Mouse (Mus musculus) CH12.LX (cell line): ENCODE measurements around the gene Esam. TPM values are rescaled to one million over a fixed set of nuclear protein-coding genes. Genes with fewer than 3 reads are reported as not detected.

Source experiments
- DNase-seq: peaks from one replicate; pipeline ENCODE4 v3.0.0-alpha.2; 2013; ENCODE audit errors: extremely low read depth
- H3K27ac ChIP-seq: 2 replicates; pipeline ENCODE4 v1.5.1; 2012; ENCODE audit warnings: low read depth, mild to moderate bottlenecking, control low read depth, moderate library complexity; ENCODE audit not compliant: insufficient read depth
- H3K27me3 ChIP-seq: replicated peaks from 2 replicates; pipeline ENCODE3; 2012; ENCODE audit warnings: inconsistent platforms
- H3K36me3 ChIP-seq, 2 experiments: replicated peaks in 1 of 2; 2 replicates each; pipeline versions ENCODE3 to v1.6.1; 2012; ENCODE audit warnings: inconsistent platforms in 1 of 2, low read length in 1 of 2, mild to moderate bottlenecking in 1 of 2, mixed read lengths in 1 of 2, moderate library complexity in 1 of 2; ENCODE audit not compliant: control insufficient read depth in 1 of 2, insufficient read depth in 1 of 2
- H3K4me1 ChIP-seq, 2 experiments: 2 replicates each; pipeline ENCODE4 v1.6.1; 2012; ENCODE audit warnings: inconsistent platforms in 1 of 2, moderate library complexity in 1 of 2; ENCODE audit not compliant: insufficient read depth in 2 of 2, control insufficient read depth in 1 of 2
- H3K4me2 ChIP-seq: 2 replicates; pipeline ENCODE4 v1.6.1; 2012; ENCODE audit warnings: low read depth, mild to moderate bottlenecking, control low read depth; ENCODE audit not compliant: poor library complexity, insufficient read depth, severe bottlenecking
- H3K4me3 ChIP-seq, 3 experiments: fragments of 150-350 bp in 1 of 3; sonication (generic) in 1 of 3; replicated peaks in 1 of 3; 2 replicates each; pipeline versions ENCODE3 to v1.5.1; 2011 to 2012; ENCODE audit warnings: low read depth in 2 of 3, low read length in 2 of 3, mild to moderate bottlenecking in 2 of 3, moderate library complexity in 2 of 3, control low read depth in 1 of 3, improper control_type of control experiment in 1 of 3, inconsistent platforms in 1 of 3, mixed read lengths in 1 of 3; ENCODE audit not compliant: poor library complexity in 1 of 3
- H3K79me2 ChIP-seq: replicated peaks from 2 replicates; pipeline ENCODE4 v1.6.1; 2012; ENCODE audit warnings: mild to moderate bottlenecking, moderate library complexity; ENCODE audit not compliant: control insufficient read depth, poor library complexity, insufficient read depth, severe bottlenecking; ENCODE audit errors: extremely low read depth
- H3K9ac ChIP-seq: 2 replicates; pipeline ENCODE4 v1.6.1; 2012; ENCODE audit warnings: low read depth, mild to moderate bottlenecking, control low read depth, moderate library complexity; ENCODE audit not compliant: insufficient read depth
- H3K9me3 ChIP-seq: replicated peaks from 2 replicates; pipeline ENCODE3; 2012; ENCODE audit warnings: low read length, inconsistent platforms, mixed read lengths
- BHLHE40 ChIP-seq: IDR thresholded peaks from 2 replicates; pipeline ENCODE4 v1.6.1; 2011; ENCODE audit warnings: mild to moderate bottlenecking, low read depth, low read length, improper control_type of control experiment
- CHD1 ChIP-seq: IDR thresholded peaks from 2 replicates; pipeline ENCODE4 v1.6.1; 2012; ENCODE audit warnings: low read depth, low read length, improper control_type of control experiment, inconsistent platforms
- CTCF ChIP-seq, 2 experiments: IDR thresholded peaks in 1 of 2; conservative IDR thresholded peaks in 1 of 2; 2 replicates each; pipeline ENCODE4 v1.5.1; 2011 to 2012; ENCODE audit warnings: low read depth in 2 of 2, low read length in 2 of 2, improper control_type of control experiment in 1 of 2, inconsistent platforms in 1 of 2, mild to moderate bottlenecking in 1 of 2, moderate library complexity in 1 of 2
- E2F4 ChIP-seq: IDR thresholded peaks from 2 replicates; pipeline ENCODE4 v1.6.1; 2011; ENCODE audit warnings: low read depth, low read length, improper control_type of control experiment; ENCODE audit not compliant: insufficient replicate concordance
- EP300 ChIP-seq: IDR thresholded peaks from 2 replicates; pipeline ENCODE4 v1.6.1; 2011; ENCODE audit warnings: low read length, improper control_type of control experiment
- IRF4 ChIP-seq: IDR thresholded peaks from 2 replicates; pipeline ENCODE4 v1.6.1; 2014; ENCODE audit warnings: low read depth, mild to moderate bottlenecking, inconsistent platforms, low read length, improper control_type of control experiment
- JUN ChIP-seq: IDR thresholded peaks from 2 replicates; pipeline ENCODE4 v1.6.1; 2011; ENCODE audit warnings: low read depth, mild to moderate bottlenecking, low read length, improper control_type of control experiment, moderate library complexity; ENCODE audit not compliant: insufficient read depth
- JUND ChIP-seq: conservative IDR thresholded peaks from 2 replicates; pipeline ENCODE4 v1.6.1; 2011; ENCODE audit warnings: low read depth, low read length, improper control_type of control experiment
- MAFK ChIP-seq: IDR thresholded peaks from 2 replicates; pipeline ENCODE4 v1.6.1; 2011; ENCODE audit warnings: low read length, improper control_type of control experiment; ENCODE audit not compliant: insufficient replicate concordance
- MAX ChIP-seq: IDR thresholded peaks from 2 replicates; pipeline ENCODE4 v1.6.1; 2011; ENCODE audit warnings: low read length, improper control_type of control experiment
- MEF2A ChIP-seq: IDR thresholded peaks from 2 replicates; pipeline ENCODE4 v1.6.1; 2014; ENCODE audit warnings: low read depth, mild to moderate bottlenecking, inconsistent platforms, low read length, improper control_type of control experiment, borderline replicate concordance
- MYC ChIP-seq: IDR thresholded peaks from 2 replicates; pipeline ENCODE4 v1.6.1; 2011; ENCODE audit warnings: low read depth, mild to moderate bottlenecking, improper control_type of control experiment, low read length
- NELFE ChIP-seq: IDR thresholded peaks from 2 replicates; pipeline ENCODE4 v1.6.1; 2011; ENCODE audit warnings: low read depth, low read length, improper control_type of control experiment
- PAX5 ChIP-seq: IDR thresholded peaks from 2 replicates; pipeline ENCODE4 v1.6.1; 2012; ENCODE audit warnings: low read length, inconsistent platforms, mixed read lengths
- POLR2A ChIP-seq: IDR thresholded peaks from 2 replicates; pipeline ENCODE4 v1.6.1; 2011; ENCODE audit warnings: low read depth, mild to moderate bottlenecking, improper control_type of control experiment, low read length
- POLR2AphosphoS2 ChIP-seq: IDR thresholded peaks from 2 replicates; pipeline ENCODE4 v1.6.1; 2011; ENCODE audit warnings: low read depth, low read length, improper control_type of control experiment
- RAD21 ChIP-seq: IDR thresholded peaks from 2 replicates; pipeline ENCODE4 v1.6.1; 2011; ENCODE audit warnings: low read depth, mild to moderate bottlenecking, low read length, improper control_type of control experiment, moderate library complexity
- UBTF ChIP-seq: IDR thresholded peaks from 2 replicates; pipeline ENCODE4 v1.6.1; 2012; ENCODE audit warnings: low read depth, mild to moderate bottlenecking, inconsistent platforms, low read length, improper control_type of control experiment, moderate library complexity
- USF1 ChIP-seq: IDR thresholded peaks from 2 replicates; pipeline ENCODE4 v1.6.1; 2014; ENCODE audit warnings: low read depth, mild to moderate bottlenecking, inconsistent platforms, low read length, improper control_type of control experiment
- ZNF384 ChIP-seq: IDR thresholded peaks from 2 replicates; pipeline ENCODE4 v1.6.1; 2012; ENCODE audit warnings: low read depth, low read length, improper control_type of control experiment, inconsistent platforms
- dilution Hi-C: fragments of 300-500 bp; cut with MboI; formaldehyde crosslinking; loops from 2 replicates; pipeline ENCODE4 v1.14.3; 2020; ENCODE audit warnings: low sequenced_read_pairs; ENCODE audit not compliant: extremely low pct_unique_long_range_greater_than_20kb, extremely low pct_ligation_motif_present
- in situ Hi-C: fragments of 300-500 bp; cut with MboI; formaldehyde crosslinking; loops from 3 replicates; pipeline ENCODE4 v1.14.3; 2019; ENCODE audit warnings: low sequenced_read_pairs, low pct_ligation_motif_present, low pct_unique_long_range_greater_than_20kb, mixed read lengths
- polyA plus RNA-seq: library from polyadenylated mRNA; unstranded; fragments of >175 nt; gene quantifications from 2 replicates; pipeline ENCODE4 v1.2.1, GENCODE M21; 2012; ENCODE audit warnings: low read depth; ENCODE audit not compliant: insufficient read length
- total RNA-seq, 2 experiments: library from RNA; depleted of rRNA; stranded (reverse); fragments of 300-350 nt in 1 of 2; fragments of >200 nt in 1 of 2; gene quantifications; 2 replicates each; pipeline ENCODE4 v1.2.3; 2012 to 2014

The Esam gene
- total and polyA plus RNA-seq, 3 experiments = 0.21 to 0.42 (median 0.37) TPM

DNA sequence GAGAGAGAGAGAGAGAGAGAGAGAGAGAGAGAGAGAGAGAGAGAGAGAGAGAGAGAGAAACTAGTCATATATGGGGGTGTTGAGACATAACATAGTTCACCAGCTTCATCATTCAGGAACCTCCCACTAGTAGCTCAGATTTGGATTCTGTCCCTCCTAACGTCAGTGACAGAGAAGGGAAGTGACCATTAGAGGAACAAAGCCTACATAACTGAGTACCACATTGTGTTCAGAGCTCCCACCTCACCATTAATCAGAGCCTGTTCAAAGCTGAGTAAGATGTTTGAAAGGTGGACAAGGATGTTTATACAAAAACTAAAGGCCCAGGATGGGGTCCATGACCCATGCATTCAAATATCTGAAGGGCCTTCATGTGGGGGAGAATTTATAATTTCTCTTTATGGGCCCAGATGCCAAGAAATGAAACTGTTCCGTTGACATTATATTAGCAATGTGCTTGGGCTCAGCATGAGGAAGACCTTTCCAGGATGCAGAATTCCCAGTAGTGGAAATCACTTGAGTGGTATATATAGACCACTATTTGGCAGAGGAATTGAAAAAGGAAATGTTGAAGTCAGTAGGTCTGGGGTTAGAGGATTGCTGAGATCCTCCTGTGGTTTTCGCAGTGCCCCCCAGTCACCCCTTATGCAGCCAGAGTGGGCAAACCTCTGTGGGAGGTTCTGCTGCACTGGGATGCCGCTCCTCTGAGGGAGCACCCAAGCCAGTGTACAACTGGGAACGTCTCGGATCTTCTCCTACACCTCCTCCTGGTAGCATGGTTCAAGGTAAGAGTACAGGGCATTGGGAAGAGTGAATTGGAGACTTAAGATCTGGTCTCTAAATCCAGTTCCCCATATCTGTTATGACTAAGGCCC, 13.1 kb downstream of the Esam start:
- Histone ChIP-seq H3K9me3 (no peaks in the 10 kb centered on the region), H3K4me1 (peaks cover 5 to 20% of the 10 kb centered on the region in 2 experiments), H3K4me2 (no peak overlapping the region), H3K4me3 (no peak overlapping the region), H3K36me3 (no peaks in the 10 kb centered on the region), H3K27ac (no peak overlapping the region), H3K79me2 (no peaks in the 10 kb centered on the region), H3K9ac (no peak overlapping the region), H3K27me3 (no peaks in the 10 kb centered on the region)
- in situ Hi-C loops = loop anchor here (10.0 kb wide), 2 partner anchors 84 to 116 kb away; no protein-coding TSS in a partner anchor
- DNase-seq = no peak
- TF ChIP-seq MAFK (no peak), CHD1 (no peak), USF1 (no peak), POLR2AphosphoS2 (no peak), NELFE (no peak), CTCF (conservative IDR thresholded peaks at IDR 0.05 in 1 of 2, IDR thresholded peaks at IDR 0.05 in 1 of 2; ENCODE audit: low read depth in 2 of 2, low read length in 2 of 2) (no peak), JUN (no peak), PAX5 (no peak), ZNF384 (no peak), MEF2A (no peak), EP300 (no peak), MAX (no peak), IRF4 (no peak), MYC (no peak), RAD21 (no peak), E2F4 (no peak), POLR2A (no peak), BHLHE40 (no peak), JUND (no peak), UBTF (no peak)
- dilution Hi-C loops = no loop called here
